Mouse (Mus musculus) bone marrow, adult 2 months (tissue): Measurements from ENCODE around the gene Gpatch8.

Source experiments
- CTCF ChIP-seq: fragments of 200-500 bp; IDR thresholded peaks from 2 replicates; pipeline ENCODE4 v1.5.1; 2011; ENCODE audit warnings: low read length, control low read depth; ENCODE audit not compliant: control insufficient read depth, insufficient read depth
- POLR2A ChIP-seq: fragments of 200-500 bp; IDR thresholded peaks from 2 replicates; pipeline ENCODE4 v1.6.1; 2011; ENCODE audit warnings: low read depth, mild to moderate bottlenecking, control low read depth, low read length, borderline replicate concordance; ENCODE audit not compliant: control insufficient read depth

- TF ChIP-seq CTCF: no peak
- no peak for TF ChIP-seq POLR2A
Observed at GRCm38 (mm10) chr11:102460541-102460940, 95.7 kb downstream of the Gpatch8 start.
